In genomic region chr2:102003776-102004264, GRCm38 (mm10) we compare ENCODE assay signal across 12 mouse cellular contexts.
DNase-seq lines count a peak whose midpoint lies in the region; ATAC-seq and TF ChIP-seq lines count a peak whose summit lies in the region.
"Had no signal": no experiment of that assay in that cellular context is flagged by ENCODE, and none has a peak within 500 bp of the region (broad histone marks: within the 10 kb centered on the region; RNA-seq: fewer than 3 reads in every experiment).

No protein-coding gene starts in this region.

- no peak overlapping the region for H3K4me2 ChIP-seq in kidney, postnatal 0 days (ENCODE audit: low read length)
- H3K4me2 ChIP-seq in embryonic facial prominence, embryonic 13.5 days, result no peak overlapping the region
- peak overlapping the region; percentile 39 for H3K4me2 ChIP-seq in forebrain, embryonic 15.5 days (replicated peaks)
- no peak overlapping the region for H3K4me2 ChIP-seq in midbrain, embryonic 13.5 days (replicated peaks)
- H3K4me2 ChIP-seq: liver, embryonic 13.5 days had no signal

- peaks cover 54% of the 10 kb centered on the region for H3K4me1 ChIP-seq in kidney, postnatal 0 days (replicated peaks; ENCODE audit: insufficient read depth, low read length)
- peaks cover 64% of the 10 kb centered on the region for H3K4me1 ChIP-seq in embryonic facial prominence, embryonic 13.5 days
- peaks cover 81% of the 10 kb centered on the region for H3K4me1 ChIP-seq in forebrain, embryonic 15.5 days
- H3K4me1 ChIP-seq in midbrain, embryonic 13.5 days (replicated peaks), result peaks cover 95% of the 10 kb centered on the region

- H3K27me3 ChIP-seq in kidney, postnatal 0 days (ENCODE audit: insufficient read depth, low read length), result no peaks in the 10 kb centered on the region
- H3K27me3 ChIP-seq in embryonic facial prominence, embryonic 13.5 days, result no peaks in the 10 kb centered on the region
- no peaks in the 10 kb centered on the region for H3K27me3 ChIP-seq in forebrain, embryonic 15.5 days
- H3K27me3 ChIP-seq in midbrain, embryonic 13.5 days, result no peaks in the 10 kb centered on the region
- H3K27me3 ChIP-seq: liver, embryonic 13.5 days had no signal

- no peaks in the 10 kb centered on the region for H3K36me3 ChIP-seq in kidney, postnatal 0 days (ENCODE audit: insufficient read depth, low read length)
- no peaks in the 10 kb centered on the region for H3K36me3 ChIP-seq in embryonic facial prominence, embryonic 13.5 days
- H3K36me3 ChIP-seq in forebrain, embryonic 15.5 days, result no peaks in the 10 kb centered on the region
- H3K36me3 ChIP-seq in midbrain, embryonic 13.5 days, result no peaks in the 10 kb centered on the region
- H3K36me3 ChIP-seq: G1E; liver, embryonic 13.5 days had no signal

- H3K4me3 ChIP-seq in kidney, postnatal 0 days (replicated peaks; ENCODE audit: low read depth, low read length), result no peak overlapping the region
- H3K4me3 ChIP-seq in embryonic facial prominence, embryonic 13.5 days, result no peak overlapping the region
- H3K4me3 ChIP-seq in forebrain, embryonic 15.5 days, result no peak overlapping the region
- H3K4me3 ChIP-seq in midbrain, embryonic 13.5 days (replicated peaks), result no peak overlapping the region
- H3K4me3 ChIP-seq: liver, embryonic 13.5 days; myocyte had no signal

- intact Hi-C loops in gastrocnemius, postnatal 36 days (cut with DNase I), result no loop called here

- H3K9me3 ChIP-seq in kidney, postnatal 0 days (replicated peaks; ENCODE audit: low read length), result no peaks in the 10 kb centered on the region
- no peaks in the 10 kb centered on the region for H3K9me3 ChIP-seq in embryonic facial prominence, embryonic 13.5 days
- no peaks in the 10 kb centered on the region for H3K9me3 ChIP-seq in forebrain, embryonic 15.5 days
- no peaks in the 10 kb centered on the region for H3K9me3 ChIP-seq in midbrain, embryonic 13.5 days
- H3K9me3 ChIP-seq: G1E; liver, embryonic 13.5 days had no signal

- H3K27ac ChIP-seq in kidney, postnatal 0 days, result 0 out of 2 replicates have a peak overlapping the region, but pooled peaks have one; percentile 55
- peak overlapping the region; percentile 74 for H3K27ac ChIP-seq in embryonic facial prominence, embryonic 13.5 days
- H3K27ac ChIP-seq in forebrain, embryonic 15.5 days (replicated peaks), result peak overlapping the region; percentile 96
- H3K27ac ChIP-seq in midbrain, embryonic 13.5 days, result peak overlapping the region; percentile 96

- ATAC-seq in kidney, postnatal 0 days (replicated peaks; ENCODE audit: low FRiP score, low read depth), result no peak
- ATAC-seq in embryonic facial prominence, embryonic 13.5 days (ENCODE audit: insufficient number of reproducible peaks, insufficient read depth, low FRiP score, low TSS enrichment, low read depth), result no peak
- no peak for ATAC-seq in forebrain, embryonic 15.5 days (replicated peaks)
- ATAC-seq in midbrain, embryonic 13.5 days, result no peak

- H3K9ac ChIP-seq in kidney, postnatal 0 days (ENCODE audit: low read depth, low read length), result no peak overlapping the region
- H3K9ac ChIP-seq in embryonic facial prominence, embryonic 13.5 days, result no peak overlapping the region
- H3K9ac ChIP-seq in forebrain, embryonic 15.5 days (replicated peaks), result no peak overlapping the region
- H3K9ac ChIP-seq in midbrain, embryonic 13.5 days (replicated peaks), result no peak overlapping the region
- H3K9ac ChIP-seq: liver, embryonic 13.5 days had no signal

- DNase-seq in kidney, postnatal 0 days (ENCODE audit: low spot score), result no peak
- no peak for DNase-seq in kidney, postnatal 10 days
- DNase-seq in urinary bladder, postnatal 14 days (ENCODE audit: low spot score), result no peak
- DNase-seq in cerebellum, postnatal 4 days (ENCODE audit: low spot score in 2 of 2), result no peak
- no peak for DNase-seq in gastrocnemius, postnatal 36 days
- DNase-seq: adrenal gland, postnatal 36 days; liver, embryonic 13.5 days had no signal

- 33% methylated on average over 7 of the region's 7 CpGs for WGBS in kidney, postnatal 0 days
- 66% methylated on average over 7 of the region's 7 CpGs for WGBS in embryonic facial prominence, embryonic 13.5 days
- 16% methylated on average over 7 of the region's 7 CpGs for WGBS in forebrain, embryonic 15.5 days
- WGBS in midbrain, embryonic 13.5 days, result 31% methylated on average over 7 of the region's 7 CpGs

- no peak for TF ChIP-seq CTCF in kidney, postnatal 0 days (IDR thresholded peaks at IDR 0.05; ENCODE audit: low read depth)
